Mouse (Mus musculus): ENCODE data around the gene Eif2b4.
A peak's percentile ranks its signal among the peaks of the same experiment; 100 is the strongest.

Eif2b4 gene

DNA sequence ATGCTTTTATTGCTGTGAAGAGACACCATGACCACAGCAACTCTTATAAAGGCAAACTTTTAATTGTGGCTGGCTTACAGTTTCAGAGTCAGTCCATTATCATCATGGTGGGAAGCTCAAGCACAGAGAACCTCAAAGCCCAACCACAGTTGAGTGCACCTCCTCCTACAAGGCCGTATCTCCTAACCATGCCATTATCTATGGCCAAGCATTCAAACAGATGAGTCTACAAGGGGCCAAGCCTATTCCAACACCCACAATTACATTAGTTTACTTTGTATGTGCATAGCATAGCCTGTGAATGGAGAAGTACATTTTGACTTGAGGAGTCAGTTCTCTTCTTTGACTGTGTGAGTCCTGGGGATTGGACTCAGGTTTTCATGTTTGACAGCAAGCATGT is 28.4 kb downstream of the Eif2b4 start:
- DNase-seq (ENCODE audit: inconsistent age in 2 of 2, low spot score in 1 of 2) = no peak

DNA sequence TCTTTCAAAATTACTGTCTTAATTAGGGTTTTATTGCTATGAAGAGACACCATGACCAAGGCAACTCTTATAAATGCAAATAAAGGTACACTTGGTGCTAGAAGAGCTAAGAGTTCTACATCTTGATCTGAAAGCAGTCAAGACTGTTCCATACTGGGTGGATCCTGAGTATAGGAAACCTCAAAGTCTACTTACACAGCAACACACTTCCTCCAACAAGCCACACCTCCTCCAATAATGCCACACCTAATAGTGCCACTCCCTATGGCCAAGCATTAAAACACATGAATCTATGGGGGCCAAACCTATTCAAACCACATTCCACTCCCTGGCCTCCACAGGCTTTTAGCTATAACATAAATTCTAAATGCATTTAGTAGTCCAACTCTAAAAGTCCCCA is 30.8 kb downstream of the Eif2b4 start:
- DNase-seq (ENCODE audit: inconsistent age in 2 of 2, low spot score in 1 of 2) = no peak

DNA sequence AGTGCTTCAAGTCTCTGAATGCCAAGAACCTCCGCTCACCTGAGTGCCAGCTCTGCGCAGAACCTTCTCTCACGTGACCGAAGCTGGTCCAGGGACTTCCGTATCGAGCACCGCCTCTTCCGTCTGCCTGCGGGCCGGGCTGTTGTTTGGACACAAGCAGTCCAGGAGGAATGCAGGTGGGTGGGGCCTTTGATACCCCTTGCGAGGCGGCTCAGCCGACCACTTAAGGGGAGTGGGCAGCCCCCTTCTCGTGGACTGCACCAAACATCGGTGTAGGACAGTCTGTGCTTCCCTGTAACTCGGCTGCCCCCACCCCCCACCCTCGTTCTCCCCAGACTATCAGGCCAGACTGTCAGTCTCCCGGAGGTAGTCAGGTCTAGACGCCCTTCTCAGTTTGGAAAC is 39.1 kb downstream of the Eif2b4 start, which contains the start of gene Mpv17:
Gene Mpv17 (minus strand): TSS at position 100 of the 402 bp plus-strand sequence.
- DNase-seq (ENCODE audit: inconsistent age in 2 of 2, low spot score in 1 of 2) = peak; percentile 87 to 95

DNA sequence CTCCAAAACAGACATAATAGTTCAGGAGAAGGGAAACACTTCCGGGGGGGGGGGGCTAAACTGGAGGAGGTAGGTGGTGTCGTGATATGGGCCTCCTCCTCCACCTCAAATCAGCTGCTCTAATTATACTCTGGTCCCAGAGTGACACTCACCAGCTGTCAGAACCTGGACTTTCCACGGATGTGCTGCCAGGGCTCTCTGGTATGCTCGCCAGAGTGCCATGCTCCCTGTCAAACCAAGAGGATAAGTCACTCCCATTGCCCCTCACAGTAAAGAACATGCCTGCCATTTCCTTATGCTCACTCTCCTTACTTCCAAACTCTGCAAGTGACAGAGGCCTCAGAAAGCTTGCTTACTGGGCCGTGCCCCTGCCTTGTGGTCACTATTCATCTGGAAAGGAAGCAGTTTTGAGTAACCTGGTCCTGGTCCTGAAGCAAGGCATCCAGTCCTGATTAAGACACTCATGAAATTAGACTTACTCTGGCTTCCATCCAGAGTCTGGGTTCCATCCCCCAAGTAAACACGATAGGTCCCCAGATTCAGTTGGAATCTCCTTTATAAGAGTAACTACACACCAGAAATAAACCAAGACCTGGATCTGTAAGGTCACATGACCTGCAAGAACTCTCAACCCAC is 39.6 kb downstream of the Eif2b4 start:
- peak in 1 of 2 experiments; percentile 12 for DNase-seq (ENCODE audit: inconsistent age in 2 of 2, low spot score in 1 of 2)

DNA sequence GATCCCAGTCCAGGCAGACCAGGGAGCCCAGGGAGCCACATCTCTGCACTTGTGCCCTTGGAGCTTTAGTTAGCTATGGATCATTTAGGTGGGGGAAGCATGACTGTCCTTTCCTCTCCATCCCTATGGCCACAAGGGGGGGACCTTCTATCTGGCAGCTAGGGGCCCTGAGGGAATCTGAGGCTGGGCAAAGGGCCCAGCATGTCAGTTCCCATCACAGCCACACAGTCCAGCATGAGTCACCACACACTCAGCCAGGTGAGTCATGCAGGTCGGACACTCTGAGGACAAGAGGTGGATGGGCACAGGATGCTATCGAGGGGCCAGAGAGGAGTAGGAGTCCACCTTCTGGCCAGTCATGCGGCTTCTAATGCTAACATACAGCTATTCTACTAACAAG is 41.5 kb downstream of the Eif2b4 start:
- peak; percentile 54 to 62 for DNase-seq (ENCODE audit: inconsistent age in 2 of 2, low spot score in 1 of 2)

DNA sequence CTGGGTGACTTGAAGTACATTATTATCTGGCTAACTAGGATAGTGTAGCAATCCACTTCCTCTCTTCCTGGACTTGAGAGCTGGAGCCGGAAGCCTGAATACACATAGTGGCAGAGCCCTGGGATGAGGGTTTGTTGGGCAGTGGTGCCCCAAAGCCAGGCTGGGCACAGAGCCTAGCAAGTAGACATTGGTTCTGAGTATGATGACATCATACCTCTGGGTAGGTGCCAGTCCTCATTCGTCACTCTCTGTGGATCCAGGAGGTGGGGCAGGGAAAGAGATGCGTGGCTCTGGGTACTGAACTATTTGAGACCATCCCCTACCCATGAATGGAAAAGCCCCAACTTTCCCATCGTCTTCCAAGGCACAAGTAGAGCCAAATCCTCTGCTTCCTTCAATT is 43.4 kb downstream of the Eif2b4 start:
- peak; percentile 41 to 76 for DNase-seq (ENCODE audit: inconsistent age in 2 of 2, low spot score in 1 of 2)

DNA sequence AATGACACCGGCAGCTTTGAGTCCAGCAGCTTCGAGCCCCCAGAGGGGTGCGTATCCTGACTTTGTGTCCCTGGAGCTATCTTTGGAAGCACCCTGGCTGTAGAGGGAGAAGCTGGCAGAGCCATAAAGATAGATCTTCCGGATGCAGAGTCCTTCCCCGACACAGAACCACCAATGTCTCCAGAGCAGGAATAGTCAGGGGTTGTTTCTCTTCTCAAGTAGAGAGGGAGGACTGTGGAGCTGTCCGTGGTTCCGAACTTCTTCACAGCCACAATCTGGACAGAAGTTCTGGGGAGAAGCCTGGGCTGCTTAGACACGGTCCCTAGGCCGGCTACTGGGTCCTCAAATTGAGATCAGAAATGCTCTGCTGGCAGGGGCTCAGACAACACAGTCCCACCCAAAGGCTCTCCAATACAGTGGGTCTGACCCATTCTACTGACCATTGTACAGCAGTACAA is 54.2 kb downstream of the Eif2b4 start:
- DNase-seq (ENCODE audit: inconsistent age in 2 of 2, low spot score in 1 of 2) = peak; percentile 18 to 65

DNA sequence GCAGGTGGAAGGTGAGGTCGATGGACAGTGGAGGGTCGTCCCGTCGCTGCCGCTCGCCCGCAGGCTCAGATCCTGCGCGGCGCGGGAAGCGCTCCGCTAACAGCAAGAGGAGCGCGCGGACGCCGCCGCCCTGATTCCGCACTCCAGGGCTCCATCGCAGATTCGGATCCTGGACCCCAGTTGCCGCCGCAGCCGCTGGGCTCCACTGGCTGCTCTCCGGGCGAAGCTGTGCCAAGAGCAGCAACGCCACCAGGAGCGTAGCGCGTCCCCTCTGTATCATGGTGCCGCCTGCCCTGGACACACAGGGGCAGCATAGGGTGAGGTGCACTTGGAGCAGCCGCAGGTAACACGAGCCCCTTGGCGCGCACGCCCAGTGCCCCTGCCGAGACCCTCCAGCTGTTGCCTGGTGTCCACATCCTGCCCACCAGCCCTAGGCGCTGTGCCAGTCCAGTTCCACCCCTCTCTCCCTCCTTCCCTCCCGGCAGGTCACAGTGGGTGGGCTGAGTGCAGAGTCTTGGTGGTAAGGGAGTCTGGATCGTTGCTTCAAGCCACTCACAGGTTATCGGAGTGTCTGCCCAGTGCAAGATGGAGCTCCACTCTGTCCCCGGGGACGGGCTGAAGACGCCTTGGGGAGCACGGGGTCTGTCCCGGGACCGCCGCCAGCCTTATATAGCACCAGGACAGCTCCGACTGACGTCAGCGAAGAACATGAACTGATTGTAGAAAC is 54.8 kb downstream of the Eif2b4 start, which contains the start of gene Ucn:
Gene Ucn (minus strand): TSS at position 589 of the 727 bp plus-strand sequence.
- DNase-seq (ENCODE audit: inconsistent age in 2 of 2, low spot score in 1 of 2) = peak in 1 of 2 experiments; percentile 43

DNA sequence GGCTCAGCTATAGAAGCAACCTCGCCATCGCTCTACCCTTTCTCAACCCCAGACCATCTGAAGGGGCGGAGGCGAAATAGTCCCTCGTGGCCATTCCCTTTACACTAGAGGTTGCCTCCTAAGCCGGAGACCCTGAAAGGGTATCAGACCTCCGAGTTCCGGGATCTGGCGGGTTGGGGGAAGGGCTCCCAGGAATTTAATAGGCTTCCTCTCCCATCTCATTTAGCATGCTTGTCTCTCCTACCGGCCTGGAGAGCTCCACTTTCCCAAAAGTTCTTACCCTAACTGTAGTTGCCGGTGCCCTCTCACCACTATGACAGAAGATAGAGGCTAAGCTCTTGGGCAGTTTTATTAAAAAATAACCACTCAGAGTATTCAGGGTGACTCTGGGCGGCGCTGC is 55.6 kb downstream of the Eif2b4 start:
- DNase-seq (ENCODE audit: inconsistent age in 2 of 2, low spot score in 1 of 2) = no peak

All from adrenal gland, adult (tissue).